Mouse (Mus musculus) kidney, postnatal 36 days (tissue): ENCODE measurements at regions not wholly inside any gene's neighbourhood (a gene's known extent, or its start where the extent isn't known, plus 50 kb on each side); places are given as distances from the start of the nearest gene placed in this dataset.

ENCODE experiments used
- DNase-seq, 2 experiments: peaks; one replicate each; pipeline ENCODE4 v3.0.0; 2021 to 2022; ENCODE audit warnings: mixed read lengths in 2 of 2

- DNase-seq, result no peak
Observed at GRCm38 (mm10) chr14:62191624-62192023, 100.8 kb upstream of the Rnaseh2b start.

GRCm38 (mm10) chr14:62192814-62193213 is 99.6 kb upstream of the Rnaseh2b start:
- no peak for DNase-seq

DNA sequence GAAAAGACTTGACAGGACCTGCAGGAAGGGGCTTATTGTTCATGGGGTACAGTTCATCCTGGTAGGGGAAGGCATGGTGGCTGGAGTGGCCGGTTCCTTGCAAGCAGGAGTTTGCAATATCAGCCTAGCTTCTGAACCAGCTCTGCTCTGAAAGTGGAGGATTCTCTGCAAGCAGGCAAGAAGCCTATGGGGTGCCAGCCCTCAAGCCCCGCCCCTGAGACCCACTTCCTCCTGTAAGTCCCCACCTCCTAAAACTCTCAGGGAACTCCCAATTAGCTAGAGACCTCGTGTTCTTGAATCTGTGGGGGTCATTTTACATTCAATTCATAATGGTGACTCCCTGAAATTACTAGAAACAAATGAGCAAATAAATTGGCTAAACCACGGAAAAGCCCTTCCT is 99.0 kb upstream of the Rnaseh2b start:
- DNase-seq, result no peak

- no peak for DNase-seq
Observed at GRCm38 (mm10) chr14:62196776-62197175, 95.6 kb upstream of the Rnaseh2b start.

DNA sequence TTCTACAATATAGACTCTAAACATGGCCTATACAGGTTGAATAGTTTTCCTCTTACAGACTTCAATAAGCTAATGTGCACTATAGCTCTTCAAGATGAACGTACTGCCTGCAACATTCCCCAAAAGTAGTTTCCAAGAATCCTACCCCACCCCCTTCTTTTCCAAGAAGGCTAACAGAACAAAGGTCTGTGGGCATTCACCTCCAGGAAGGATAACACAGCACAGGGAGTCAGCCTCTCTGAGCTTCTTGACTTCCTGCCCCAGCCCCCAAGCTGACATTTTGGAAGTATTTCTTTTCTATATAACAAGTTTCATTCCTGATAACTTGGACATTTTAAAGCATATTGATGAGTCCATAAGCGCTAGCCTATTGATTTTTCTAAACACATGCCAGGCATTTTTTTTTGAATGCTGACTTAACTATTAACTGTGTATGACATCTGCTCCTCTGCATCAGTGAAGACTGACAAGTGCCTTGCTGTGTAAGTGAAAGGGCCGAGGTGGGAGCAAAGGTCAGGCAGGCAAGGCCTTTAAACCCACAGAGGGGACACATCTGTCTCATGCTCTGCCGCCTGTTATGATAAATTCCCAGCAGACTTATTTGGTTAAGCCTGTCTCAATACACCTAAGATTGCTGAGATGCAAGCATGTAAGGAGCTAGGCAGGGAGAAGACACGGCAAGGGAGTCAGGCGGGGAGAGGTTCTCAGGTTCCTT is 93.8 kb upstream of the Rnaseh2b start:
- DNase-seq, result peak; percentile 5 to 21

GRCm38 (mm10) chr14:62215071-62215470 is 77.3 kb upstream of the Rnaseh2b start:
- no peak for DNase-seq

DNA sequence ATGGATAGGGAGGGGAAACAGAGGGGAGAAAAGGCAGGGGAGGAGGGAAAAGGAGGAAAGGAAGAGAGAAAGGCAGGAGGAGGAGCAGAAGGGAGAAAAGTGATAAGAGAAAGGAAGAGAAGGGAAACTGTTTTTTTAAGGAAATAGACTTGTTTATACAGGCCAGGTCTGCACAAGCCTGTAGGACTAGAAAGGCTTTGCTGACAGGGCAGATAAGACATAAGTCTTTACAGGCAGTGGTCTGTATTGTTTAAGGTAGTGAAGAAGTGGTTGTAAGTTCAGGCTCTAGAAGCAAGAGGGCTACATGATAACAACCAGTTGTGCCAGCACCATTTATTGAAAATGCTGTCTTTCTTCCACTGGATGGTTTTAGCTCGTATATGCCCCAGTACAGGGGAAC is 75.4 kb upstream of the Rnaseh2b start:
- no peak for DNase-seq

- no peak for DNase-seq
Observed at GRCm38 (mm10) chr14:62217971-62218370, 74.4 kb upstream of the Rnaseh2b start.

DNA sequence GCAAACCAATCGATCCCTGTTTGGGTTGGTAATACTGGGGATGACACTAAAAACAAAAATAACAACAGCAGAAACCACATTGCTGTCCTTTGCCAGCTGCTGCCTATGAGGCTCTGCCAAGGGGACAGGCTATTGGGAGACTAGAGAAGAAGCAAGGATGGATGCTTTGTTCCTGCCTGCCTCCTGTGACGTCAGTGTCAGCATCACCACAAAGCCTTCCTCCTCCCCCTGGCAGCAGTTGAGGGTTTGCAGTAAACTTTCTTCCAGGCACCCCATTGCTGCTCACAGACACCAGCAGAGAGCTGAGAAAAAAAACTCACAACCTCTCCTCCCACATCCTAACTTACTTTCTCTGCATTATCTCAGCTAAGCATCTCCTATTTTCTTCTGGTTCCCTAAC is 73.7 kb upstream of the Rnaseh2b start:
- no peak for DNase-seq

DNA sequence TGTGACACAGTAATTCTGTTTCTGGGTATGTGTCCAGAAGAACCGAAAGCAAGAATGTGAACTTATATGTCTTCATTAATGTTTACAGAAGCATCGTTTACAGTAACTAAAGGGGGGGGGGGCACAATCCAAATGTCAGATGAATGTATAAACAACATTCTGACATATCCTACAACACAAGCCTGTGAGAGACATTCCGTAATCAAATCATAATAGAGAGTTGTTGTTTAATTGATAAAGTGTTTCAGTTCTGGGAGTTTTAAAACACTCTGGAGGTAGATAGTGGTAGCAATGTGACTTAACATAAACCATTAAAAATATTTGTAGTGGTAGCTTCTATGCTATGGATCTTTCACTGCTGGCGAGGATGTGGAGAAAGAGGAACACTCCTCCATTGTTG is 71.6 kb upstream of the Rnaseh2b start:
- DNase-seq, result no peak
